ENCODE assay signal across 8 mouse cellular contexts in the genomic region with DNA sequence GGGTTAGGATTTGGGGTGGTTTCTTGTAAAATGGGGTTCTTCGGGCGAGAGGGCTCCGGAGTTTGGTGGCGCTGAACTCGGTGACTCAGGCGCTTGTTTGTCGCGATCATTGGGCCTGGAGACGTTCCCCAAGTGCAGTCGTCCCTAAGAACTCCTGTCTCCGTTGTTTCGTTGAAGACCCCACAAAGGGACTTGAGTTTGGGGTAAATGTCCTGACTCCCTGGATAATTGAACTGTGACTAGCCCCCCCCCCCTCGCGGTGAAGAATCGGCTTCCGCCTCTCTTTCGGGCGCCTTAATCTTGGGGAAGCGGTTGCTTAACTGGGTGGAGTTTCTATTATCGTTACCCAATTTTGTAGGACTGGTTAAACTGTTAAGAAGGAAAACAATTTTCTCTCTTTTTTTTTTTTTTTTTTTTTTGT. TPM values are rescaled to one million over a fixed set of nuclear protein-coding genes. Genes with fewer than 3 reads are reported as not detected.
DNase-seq lines count a peak whose midpoint lies in the region; ATAC-seq lines count a peak whose summit lies in the region.

No protein-coding gene starts in this region.

- H3K4me2 ChIP-seq in kidney, embryonic 14.5 days (replicated peaks; ENCODE audit: low read depth, low read length): peak overlapping the region; percentile 88
- peak overlapping the region; percentile 18; the same call in 1 of the 2 replicates for H3K4me2 ChIP-seq in limb, embryonic 11.5 days (ENCODE audit: low read depth, severe bottlenecking)
- peak overlapping the region; percentile 36 for H3K4me2 ChIP-seq in midbrain, embryonic 13.5 days (replicated peaks)

- peaks cover 33% of the 10 kb centered on the region for H3K36me3 ChIP-seq in kidney, embryonic 14.5 days (ENCODE audit: control insufficient read depth, insufficient read depth, low read length)
- peaks cover 41% of the 10 kb centered on the region for H3K36me3 ChIP-seq in forebrain, embryonic 10.5 days (replicated peaks)
- H3K36me3 ChIP-seq in limb, embryonic 11.5 days (ENCODE audit: control insufficient read depth, insufficient read depth, low read length): peaks cover 5% of the 10 kb centered on the region; the same call in 1 of the 2 replicates
- peaks cover 14% of the 10 kb centered on the region for H3K36me3 ChIP-seq in midbrain, embryonic 13.5 days

- no peak; the same call in 1 of the 2 replicates for ATAC-seq in kidney, embryonic 14.5 days (ENCODE audit: low FRiP score, low TSS enrichment)
- ATAC-seq in limb, embryonic 11.5 days (ENCODE audit: insufficient number of reproducible peaks, low FRiP score, low TSS enrichment, low read depth): 0 out of 2 replicates have a peak, but pooled peaks have one; percentile 19
- ATAC-seq in midbrain, embryonic 13.5 days: peak; percentile 15; the same call in 1 of the 2 replicates

- no peaks in the 10 kb centered on the region for H3K9me3 ChIP-seq in kidney, embryonic 14.5 days (ENCODE audit: control insufficient read depth, low read length)
- H3K9me3 ChIP-seq in forebrain, embryonic 10.5 days: no peaks in the 10 kb centered on the region
- H3K9me3 ChIP-seq in limb, embryonic 11.5 days (ENCODE audit: control insufficient read depth, low read length): no peaks in the 10 kb centered on the region
- H3K9me3 ChIP-seq in midbrain, embryonic 13.5 days: no peaks in the 10 kb centered on the region

- peak overlapping the region; percentile 81; the same call in 1 of the 2 replicates for H3K27ac ChIP-seq in kidney, embryonic 14.5 days (ENCODE audit: low read depth, low read length)
- peak overlapping the region; percentile 98 for H3K27ac ChIP-seq in forebrain, embryonic 10.5 days
- peak overlapping the region; percentile 64; the same call in 1 of the 2 replicates for H3K27ac ChIP-seq in limb, embryonic 11.5 days (replicated peaks; ENCODE audit: low read depth, low read length)
- peak overlapping the region; percentile 90 for H3K27ac ChIP-seq in midbrain, embryonic 13.5 days

- peaks cover 9% of the 10 kb centered on the region; the same call in 1 of the 2 replicates for H3K4me1 ChIP-seq in kidney, embryonic 14.5 days (ENCODE audit: control insufficient read depth, insufficient read depth, low read length)
- peaks cover 36% of the 10 kb centered on the region for H3K4me1 ChIP-seq in forebrain, embryonic 10.5 days
- H3K4me1 ChIP-seq in limb, embryonic 11.5 days (ENCODE audit: control insufficient read depth, insufficient read depth, low read length): peaks cover 7% of the 10 kb centered on the region; the same call in 1 of the 2 replicates
- peaks cover 41% of the 10 kb centered on the region for H3K4me1 ChIP-seq in midbrain, embryonic 13.5 days (replicated peaks)

- no peaks in the 10 kb centered on the region for H3K27me3 ChIP-seq in kidney, embryonic 14.5 days (ENCODE audit: control insufficient read depth, insufficient read depth, low read length)
- H3K27me3 ChIP-seq in forebrain, embryonic 10.5 days (ENCODE audit: poor library complexity, severe bottlenecking): no peaks in the 10 kb centered on the region
- no peaks in the 10 kb centered on the region for H3K27me3 ChIP-seq in limb, embryonic 11.5 days (ENCODE audit: control insufficient read depth, insufficient read depth, low read length)
- no peaks in the 10 kb centered on the region for H3K27me3 ChIP-seq in midbrain, embryonic 13.5 days

- H3K9ac ChIP-seq in kidney, embryonic 14.5 days (ENCODE audit: low read depth, low read length): peak overlapping the region; percentile 98
- peak overlapping the region; percentile 99 for H3K9ac ChIP-seq in limb, embryonic 11.5 days (ENCODE audit: low read length)
- peak overlapping the region; percentile 98 for H3K9ac ChIP-seq in midbrain, embryonic 13.5 days (replicated peaks)

- WGBS in kidney, embryonic 14.5 days: 0% methylated on average over 20 of the region's 20 CpGs
- WGBS in forebrain, embryonic 10.5 days: under 1% methylated on average over 20 of the region's 20 CpGs
- WGBS in limb, embryonic 11.5 days: under 1% methylated on average over 20 of the region's 20 CpGs
- under 1% methylated on average over 20 of the region's 20 CpGs for WGBS in midbrain, embryonic 13.5 days

- H3K4me3 ChIP-seq in kidney, embryonic 14.5 days (ENCODE audit: low read length): peak overlapping the region; percentile 74
- H3K4me3 ChIP-seq in forebrain, embryonic 10.5 days: peak overlapping the region; percentile 92
- H3K4me3 ChIP-seq in limb, embryonic 11.5 days (ENCODE audit: low read depth, low read length): peak overlapping the region; percentile 97
- H3K4me3 ChIP-seq in midbrain, embryonic 13.5 days (replicated peaks): peak overlapping the region; percentile 94

- DNase-seq in kidney, postnatal 14 days: no peak
- DNase-seq in NIH3T3 (ENCODE audit: low read depth): peak; percentile 63
- DNase-seq in forebrain, embryonic 10.5 days (ENCODE audit: extremely low spot score, low spot score): no peak
- DNase-seq in limb, embryonic 11.5 days (ENCODE audit: low spot score): no peak
- no peak for DNase-seq in urinary bladder, postnatal 4 days (ENCODE audit: low spot score in 2 of 2)
- no peak for DNase-seq in ovary, postnatal 36 days (ENCODE audit: low spot score)

RNA-seq across cellular contexts. Expression of a gene that starts 0.6 kb away (rescaled TPM):
- 297 and 300 TPM in 2 replicates for polyA plus RNA-seq in kidney, embryonic 14.5 days (2014; fragmentation: Nextera tagmentation; extraction: Ambion mirVana)
- 301 and 320 TPM in 2 replicates for polyA plus RNA-seq in forebrain, embryonic 10.5 days (2016; fragmentation: Nextera tagmentation; extraction: Ambion mirVana)
- 343 and 367 TPM in 2 replicates for polyA plus RNA-seq in limb, embryonic 11.5 days (2014; fragmentation: Nextera tagmentation; extraction: Ambion mirVana)
- polyA plus RNA-seq in midbrain, embryonic 13.5 days (2015; fragmentation: Nextera tagmentation; extraction: Ambion mirVana): 244 and 250 TPM in 2 replicates

RNA-seq across cellular contexts. Expression of a gene that starts 5.8 kb away (rescaled TPM):
- polyA plus RNA-seq in kidney, embryonic 14.5 days (2014; fragmentation: Nextera tagmentation; extraction: Ambion mirVana): 16.9 and 22.9 TPM in 2 replicates
- 26.5 and 29.4 TPM in 2 replicates for polyA plus RNA-seq in forebrain, embryonic 10.5 days (2016; fragmentation: Nextera tagmentation; extraction: Ambion mirVana)
- 23.2 and 25.9 TPM in 2 replicates for polyA plus RNA-seq in limb, embryonic 11.5 days (2014; fragmentation: Nextera tagmentation; extraction: Ambion mirVana)
- 32.2 and 36.7 TPM in 2 replicates for polyA plus RNA-seq in midbrain, embryonic 13.5 days (2015; fragmentation: Nextera tagmentation; extraction: Ambion mirVana)

RNA-seq across cellular contexts. Expression of a gene that starts 44.8 kb away (rescaled TPM):
- 300 and 337 TPM in 2 replicates for polyA plus RNA-seq in kidney, embryonic 14.5 days (2014; fragmentation: Nextera tagmentation; extraction: Ambion mirVana)
- 414 and 424 TPM in 2 replicates for polyA plus RNA-seq in forebrain, embryonic 10.5 days (2016; fragmentation: Nextera tagmentation; extraction: Ambion mirVana)
- polyA plus RNA-seq in limb, embryonic 11.5 days (2014; fragmentation: Nextera tagmentation; extraction: Ambion mirVana): 316 and 334 TPM in 2 replicates
- 321 and 336 TPM in 2 replicates for polyA plus RNA-seq in midbrain, embryonic 13.5 days (2015; fragmentation: Nextera tagmentation; extraction: Ambion mirVana)

Comparison
In these comparisons a context has a peak if more than half of its experiments do, and no peak if none do; other contexts are left out.
1. H3K4me2 ChIP-seq: peak in every context shown above with its lines; median percentile 88 in kidney, embryonic 14.5 days; 36 in midbrain, embryonic 13.5 days; 18 in limb, embryonic 11.5 days.